ENCODE assay signal across 12 mouse cellular contexts in genomic region chr17:88388441-88388951, GRCm38 (mm10). TPM values are rescaled to one million over a fixed set of nuclear protein-coding genes. Genes with fewer than 3 reads are reported as not detected.
DNase-seq lines count a peak whose midpoint lies in the region; ATAC-seq and TF ChIP-seq lines count a peak whose summit lies in the region.
"Had no signal": no experiment of that assay in that cellular context is flagged by ENCODE, and none has a peak within 500 bp of the region (broad histone marks: within the 10 kb centered on the region; RNA-seq: fewer than 3 reads in every experiment).

No protein-coding gene starts in this region.

- H3K4me3 ChIP-seq in hindbrain, embryonic 14.5 days (replicated peaks; ENCODE audit: low read length): no peak overlapping the region
- no peak overlapping the region for H3K4me3 ChIP-seq in lung, adult 2 months (replicated peaks; ENCODE audit: extremely low read depth, low read depth, low read length)
- H3K4me3 ChIP-seq: embryonic facial prominence, embryonic 12.5 days had no signal

- DNase-seq in heart, adult 11 months: peak; percentile 58
- DNase-seq in heart, adult 9 months (ENCODE audit: low spot score in 2 of 2): no peak
- peak; percentile 94 for DNase-seq in cerebellum, adult 9-10 months
- peak; percentile 39 for DNase-seq in hindbrain, embryonic 14.5 days (ENCODE audit: low spot score)
- DNase-seq in left cerebral cortex, postnatal 4 days: peak; percentile 81
- DNase-seq in lung, adult 2 months: no peak
- DNase-seq in testis, postnatal 10 days (ENCODE audit: low spot score): no peak
- no peak for DNase-seq in gastrocnemius, postnatal 10 days
- DNase-seq: adrenal gland, postnatal 14 days; kidney, adult 8-10 months had no signal

- ATAC-seq in hindbrain, embryonic 14.5 days (ENCODE audit: low FRiP score): peak; percentile 59; the same call in 1 of the 2 replicates

- H3K27me3 ChIP-seq in hindbrain, embryonic 14.5 days (ENCODE audit: control insufficient read depth, insufficient read depth, low read length): no peaks in the 10 kb centered on the region
- H3K27me3 ChIP-seq: embryonic facial prominence, embryonic 12.5 days had no signal

- no peak overlapping the region for H3K27ac ChIP-seq in hindbrain, embryonic 14.5 days
- H3K27ac ChIP-seq: embryonic facial prominence, embryonic 12.5 days had no signal

- no peaks in the 10 kb centered on the region for H3K9me3 ChIP-seq in hindbrain, embryonic 14.5 days (ENCODE audit: control insufficient read depth, low read length)
- H3K9me3 ChIP-seq: embryonic facial prominence, embryonic 12.5 days had no signal

- no peak overlapping the region for H3K4me2 ChIP-seq in hindbrain, embryonic 14.5 days (replicated peaks)
- H3K4me2 ChIP-seq: embryonic facial prominence, embryonic 12.5 days; heart, embryonic 11.5 days had no signal

- no peak overlapping the region for H3K9ac ChIP-seq in hindbrain, embryonic 14.5 days
- H3K9ac ChIP-seq: embryonic facial prominence, embryonic 12.5 days had no signal

- TF ChIP-seq POLR2A in lung, adult 2 months (IDR thresholded peaks at IDR 0.05; ENCODE audit: borderline replicate concordance, extremely low read depth, low read depth, low read length): no peak

- no peaks in the 10 kb centered on the region for H3K36me3 ChIP-seq in hindbrain, embryonic 14.5 days (replicated peaks; ENCODE audit: control insufficient read depth, insufficient read depth)
- H3K36me3 ChIP-seq: embryonic facial prominence, embryonic 12.5 days had no signal

- intact Hi-C loops in left cerebral cortex, postnatal 4 days (cut with DNase I): no loop called here

- WGBS in hindbrain, embryonic 14.5 days: 46% methylated on average over 15 of the region's 15 CpGs
- WGBS in lung, adult 2 months: 80% methylated on average over 15 of the region's 15 CpGs

- no peaks in the 10 kb centered on the region for H3K4me1 ChIP-seq in hindbrain, embryonic 14.5 days (replicated peaks; ENCODE audit: control insufficient read depth, insufficient read depth, low read length)
- no peaks in the 10 kb centered on the region for H3K4me1 ChIP-seq in lung, adult 2 months (ENCODE audit: control insufficient read depth, insufficient read depth, low read length)
- H3K4me1 ChIP-seq: embryonic facial prominence, embryonic 12.5 days had no signal

- TF ChIP-seq CTCF in lung, adult 2 months (IDR thresholded peaks at IDR 0.05; ENCODE audit: insufficient read depth, low read length): no peak

RNA-seq across cellular contexts. Expression of gene Foxn2, which starts 52.0 kb away (rescaled TPM):
- 6.9 and 7.0 TPM in 2 replicates for polyA plus RNA-seq in hindbrain, embryonic 14.5 days (2014; fragmentation: Nextera tagmentation; extraction: Ambion mirVana)
- 10 to 100 TPM; 13.7 to 14.6 TPM for total RNA-seq in left cerebral cortex, postnatal 4 days (2021)
- polyA plus RNA-seq in lung, adult 2 months (2012; rRNA removed): 7.0 and 7.5 TPM in 2 replicates
- 10 to 100 TPM; 17.5 to 19.4 TPM for total RNA-seq in gastrocnemius, postnatal 10 days (2021)

Comparison
In these comparisons a context has a peak if more than half of its experiments do, and no peak if none do; other contexts are left out.
1. DNase-seq: peak in heart, adult 11 months (single experiment), cerebellum, adult 9-10 months (single experiment), hindbrain, embryonic 14.5 days (single experiment) and left cerebral cortex, postnatal 4 days (single experiment); none in heart, adult 9 months (0 of 2), lung, adult 2 months (single experiment), testis, postnatal 10 days (single experiment) and gastrocnemius, postnatal 10 days (single experiment).